Comparison of ENCODE assay signal across 19 mouse cellular contexts in genomic region chr3:84397976-84398375, GRCm38 (mm10).
"Had no signal": no experiment of that assay in that cellular context is flagged by ENCODE, and none has a peak within 500 bp of the region (broad histone marks: within the 10 kb centered on the region; RNA-seq: fewer than 3 reads in every experiment).

No protein-coding gene starts in this region.

- H3K27me3 ChIP-seq: limb, embryonic 13.5 days; lung, embryonic 15.5 days had no signal

- ATAC-seq: intestine, postnatal 0 days; liver, embryonic 12.5 days had no signal

- DNase-seq: kidney, adult 2 months; kidney, postnatal 25 days; layer of hippocampus, adult 9-11 months; liver; lung, adult 18-20 months; lung, postnatal 14 days; thymus, adult 18-20 months; thymus, postnatal 36 days had no signal

- H3K36me3 ChIP-seq: limb, embryonic 10.5 days; limb, embryonic 13.5 days; liver, embryonic 12.5 days; liver, embryonic 15.5 days; lung, embryonic 15.5 days; midbrain, embryonic 10.5 days had no signal

- H3K9ac ChIP-seq: limb, embryonic 13.5 days; liver, embryonic 12.5 days; liver, embryonic 15.5 days; lung, embryonic 15.5 days had no signal

- H3K9me3 ChIP-seq: limb, embryonic 10.5 days; limb, embryonic 13.5 days; liver, embryonic 12.5 days; liver, embryonic 15.5 days; lung, embryonic 15.5 days; midbrain, embryonic 10.5 days had no signal

- H3K4me2 ChIP-seq: limb, embryonic 13.5 days; liver, embryonic 12.5 days; liver, embryonic 15.5 days; lung, embryonic 15.5 days had no signal

- H3K4me3 ChIP-seq: layer of hippocampus, adult 2 months; limb, embryonic 10.5 days; limb, embryonic 13.5 days; liver, embryonic 12.5 days; liver, embryonic 15.5 days; lung, embryonic 15.5 days; megakaryocyte, embryonic 14.5 days; midbrain, embryonic 10.5 days; myocyte had no signal

- H3K27ac ChIP-seq: kidney, postnatal 0 days; layer of hippocampus, adult 2 months; limb, embryonic 10.5 days; limb, embryonic 13.5 days; liver, embryonic 12.5 days; liver, embryonic 15.5 days; lung, embryonic 15.5 days; midbrain, embryonic 10.5 days had no signal

- H3K4me1 ChIP-seq: limb, embryonic 10.5 days; limb, embryonic 13.5 days; liver, embryonic 12.5 days; liver, embryonic 15.5 days; lung, embryonic 15.5 days had no signal
